Mouse (Mus musculus): ENCODE measurements around the gene Trmt6.

The Trmt6 gene

GRCm38 (mm10) chr2:132815608-132816314, at the start of gene Trmt6, which contains the start of gene Mcm8:
Gene Trmt6, minus strand, starts transcription at chr2:132816055.
Gene Mcm8, plus strand, starts transcription at chr2:132816141.
- in situ Hi-C loops (cut with MboI; ENCODE audit: unreplicated experiment in 2 of 2), result loop anchor here in 1 of 2 experiments (5.0 to 10.0 kb wide), 2 partner anchors 87 to 91 kb away; no protein-coding TSS in a partner anchor

- in situ Hi-C loops (cut with MboI; ENCODE audit: unreplicated experiment in 2 of 2), result no loop called here
Measured at GRCm38 (mm10) chr2:132863325-132863724, 47.5 kb upstream of the Trmt6 start.

GRCm38 (mm10) chr2:132861456-132861855, 45.6 kb upstream of the Trmt6 start:
- in situ Hi-C loops (cut with MboI; ENCODE audit: unreplicated experiment in 2 of 2), result no loop called here

GRCm38 (mm10) chr2:132860435-132860834, 44.6 kb upstream of the Trmt6 start:
- in situ Hi-C loops (cut with MboI; ENCODE audit: unreplicated experiment in 2 of 2), result no loop called here

GRCm38 (mm10) chr2:132856333-132856732, 40.5 kb upstream of the Trmt6 start:
- in situ Hi-C loops (cut with MboI; ENCODE audit: unreplicated experiment in 2 of 2), result no loop called here

- in situ Hi-C loops (cut with MboI; ENCODE audit: unreplicated experiment in 2 of 2), result no loop called here
Measured at GRCm38 (mm10) chr2:132853051-132853450, 37.2 kb upstream of the Trmt6 start.

GRCm38 (mm10) chr2:132849141-132849540, 33.3 kb upstream of the Trmt6 start:
- in situ Hi-C loops (cut with MboI; ENCODE audit: unreplicated experiment in 2 of 2), result loop anchor here (5.0 to 10.0 kb wide), 2 partner anchors 53 to 334 kb away; no protein-coding TSS in a partner anchor

GRCm38 (mm10) chr2:132848361-132848760, 32.5 kb upstream of the Trmt6 start:
- in situ Hi-C loops (cut with MboI; ENCODE audit: unreplicated experiment in 2 of 2), result loop anchor here (5.0 to 10.0 kb wide), 2 partner anchors 54 to 334 kb away; no protein-coding TSS in a partner anchor

- in situ Hi-C loops (cut with MboI; ENCODE audit: unreplicated experiment in 2 of 2), result loop anchor here (5.0 to 10.0 kb wide), 2 partner anchors 55 to 333 kb away; no protein-coding TSS in a partner anchor
Measured at GRCm38 (mm10) chr2:132847581-132847980, 31.7 kb upstream of the Trmt6 start.

- in situ Hi-C loops (cut with MboI; ENCODE audit: unreplicated experiment in 2 of 2), result loop anchor here (5.0 to 10.0 kb wide), 2 partner anchors 56 to 332 kb away; no protein-coding TSS in a partner anchor
Measured at GRCm38 (mm10) chr2:132846407-132847358, 30.8 kb upstream of the Trmt6 start, which contains the start of gene Crls1. Gene Crls1, plus strand, starts transcription at chr2:132846666.

- in situ Hi-C loops (cut with MboI; ENCODE audit: unreplicated experiment in 2 of 2), result loop anchor here in 1 of 2 experiments (10.0 kb wide), 1 partner anchor 326 kb away; no protein-coding TSS in a partner anchor
Measured at GRCm38 (mm10) chr2:132841071-132841470, 25.2 kb upstream of the Trmt6 start.

- in situ Hi-C loops (cut with MboI; ENCODE audit: unreplicated experiment in 2 of 2), result no loop called here
Measured at GRCm38 (mm10) chr2:132802976-132803375, 12.9 kb downstream of the Trmt6 start.

- in situ Hi-C loops (cut with MboI; ENCODE audit: unreplicated experiment in 2 of 2), result no loop called here
Measured at GRCm38 (mm10) chr2:132794204-132794586, 21.7 kb downstream of the Trmt6 start.

GRCm38 (mm10) chr2:132793441-132794203, 22.2 kb downstream of the Trmt6 start:
- in situ Hi-C loops (cut with MboI; ENCODE audit: unreplicated experiment in 2 of 2), result no loop called here

GRCm38 (mm10) chr2:132784039-132784438, 31.8 kb downstream of the Trmt6 start:
- in situ Hi-C loops (cut with MboI; ENCODE audit: unreplicated experiment in 2 of 2), result no loop called here

GRCm38 (mm10) chr2:132781439-132782068, 34.3 kb downstream of the Trmt6 start:
- in situ Hi-C loops (cut with MboI; ENCODE audit: unreplicated experiment in 2 of 2), result no loop called here

- in situ Hi-C loops (cut with MboI; ENCODE audit: unreplicated experiment in 2 of 2), result no loop called here
Measured at GRCm38 (mm10) chr2:132780978-132781377, 34.9 kb downstream of the Trmt6 start, which contains the start of gene Chgb. Gene Chgb, plus strand, starts transcription at chr2:132781278.

- in situ Hi-C loops (cut with MboI; ENCODE audit: unreplicated experiment in 2 of 2), result loop anchor here in 1 of 2 experiments (25.0 kb wide), 1 partner anchor 1716 kb away; no protein-coding TSS in a partner anchor
Measured at GRCm38 (mm10) chr2:132770822-132771221, 45.0 kb downstream of the Trmt6 start.

- in situ Hi-C loops (cut with MboI; ENCODE audit: unreplicated experiment in 2 of 2), result loop anchor here in 1 of 2 experiments (25.0 kb wide), 1 partner anchor 1729 kb away; no protein-coding TSS in a partner anchor
Measured at GRCm38 (mm10) chr2:132757911-132758310, 57.9 kb downstream of the Trmt6 start.

All from v-Abl transformed pro-B cells (cell line).